Mouse (Mus musculus) kidney, adult 8-10 months (tissue): ENCODE results near the gene Olfr66.

ENCODE experiments used
- DNase-seq, 2 experiments: peaks; one replicate each; pipeline ENCODE4 v3.0.0; 2022

Olfr66 gene

GRCm38 (mm10) chr7:103886152-103886551, at the start of gene Olfr66:
Gene Olfr66 (minus strand): TSS chr7:103886252.
- no peak for DNase-seq

GRCm38 (mm10) chr7:103934264-103934663, 48.2 kb upstream of the Olfr66 start, which contains the start of gene Olfr632:
Gene Olfr632 (plus strand): TSS chr7:103934347.
- no peak for DNase-seq

DNA sequence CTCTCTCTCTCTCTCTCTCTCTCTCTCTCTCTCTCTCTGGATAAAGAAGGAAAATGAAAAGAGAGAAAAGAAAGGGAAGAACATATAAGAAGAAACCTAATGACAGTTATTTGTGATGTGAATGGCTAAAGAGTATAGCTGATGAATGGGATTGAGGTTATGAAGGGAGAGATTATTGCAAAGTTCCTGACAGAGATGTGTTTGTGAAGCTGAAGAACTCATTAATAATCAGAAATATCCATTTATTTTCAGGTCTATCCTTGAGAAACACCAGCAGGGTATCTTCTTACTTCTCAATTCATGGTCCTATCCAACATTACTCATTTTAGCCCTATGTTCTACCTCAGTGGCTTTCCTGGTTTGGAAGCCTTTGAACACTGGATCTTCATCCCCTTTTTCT, 42.5 kb upstream of the Olfr66 start, which contains the start of gene Olfr631:
TSS of gene Olfr631 (plus strand) at position 301 of the 400 bp plus-strand sequence.
- no peak for DNase-seq

- no peak for DNase-seq
These were observed 29.3 kb upstream of the Olfr66 start for GRCm38 (mm10) chr7:103915338-103915737.

GRCm38 (mm10) chr7:103912969-103913511, 27.0 kb upstream of the Olfr66 start:
- no peak for DNase-seq

- DNase-seq, result no peak
These were observed 24.0 kb upstream of the Olfr66 start for GRCm38 (mm10) chr7:103910047-103910446.

GRCm38 (mm10) chr7:103903187-103903586, 17.1 kb upstream of the Olfr66 start, which contains the start of gene Olfr65:
Gene Olfr65 (plus strand): TSS chr7:103903487.
- no peak for DNase-seq

GRCm38 (mm10) chr7:103894385-103894784, 8.3 kb upstream of the Olfr66 start, which contains the start of gene Olfr64:
Gene Olfr64 (minus strand): TSS chr7:103894485.
- DNase-seq, result no peak

DNA sequence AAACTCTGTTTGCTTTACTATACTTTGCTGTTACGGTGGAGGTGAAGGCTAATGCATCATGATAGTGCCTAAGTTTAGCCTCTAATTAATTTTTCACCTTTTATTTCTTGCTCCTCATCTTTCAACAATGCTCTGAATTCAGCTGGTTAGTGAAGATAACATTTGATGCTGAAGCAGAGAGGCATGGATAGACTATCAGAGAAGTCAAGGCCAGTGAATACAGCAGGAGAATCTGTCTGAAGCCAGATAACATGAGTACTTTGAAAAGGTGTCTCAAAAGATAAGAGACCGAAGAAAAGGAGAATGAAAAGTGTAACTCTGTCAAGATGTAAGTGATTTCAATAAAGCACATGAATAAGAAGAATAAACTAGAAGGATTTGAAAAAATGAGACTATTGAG, 9.0 kb downstream of the Olfr66 start:
- DNase-seq, result no peak

DNA sequence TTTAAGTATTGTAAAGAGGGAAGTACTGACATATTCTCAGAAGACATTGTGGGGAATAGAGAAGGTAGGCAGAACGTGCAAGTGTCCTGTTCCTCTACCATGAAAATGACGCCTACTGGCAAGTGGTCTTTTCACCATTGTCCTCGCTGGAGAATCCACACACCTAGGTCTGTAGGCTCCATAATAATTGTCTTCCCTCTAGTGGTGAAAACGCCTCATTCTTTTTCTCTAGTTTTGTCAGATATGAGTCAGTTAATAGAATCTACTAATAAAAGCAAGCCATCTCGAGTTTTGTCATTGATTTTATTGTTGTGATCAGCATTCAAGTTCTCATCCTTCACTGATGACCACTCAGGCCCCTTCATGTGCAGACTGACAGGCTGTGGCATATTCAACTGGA, 11.6 kb downstream of the Olfr66 start:
- DNase-seq, result no peak

GRCm38 (mm10) chr7:103873064-103873463, 13.0 kb downstream of the Olfr66 start:
- DNase-seq, result no peak

- DNase-seq, result no peak
These were observed 15.4 kb downstream of the Olfr66 start for GRCm38 (mm10) chr7:103870667-103871066.

GRCm38 (mm10) chr7:103865716-103866115, 20.3 kb downstream of the Olfr66 start:
- DNase-seq, result no peak

GRCm38 (mm10) chr7:103861531-103861930, 24.5 kb downstream of the Olfr66 start:
- DNase-seq, result no peak

DNA sequence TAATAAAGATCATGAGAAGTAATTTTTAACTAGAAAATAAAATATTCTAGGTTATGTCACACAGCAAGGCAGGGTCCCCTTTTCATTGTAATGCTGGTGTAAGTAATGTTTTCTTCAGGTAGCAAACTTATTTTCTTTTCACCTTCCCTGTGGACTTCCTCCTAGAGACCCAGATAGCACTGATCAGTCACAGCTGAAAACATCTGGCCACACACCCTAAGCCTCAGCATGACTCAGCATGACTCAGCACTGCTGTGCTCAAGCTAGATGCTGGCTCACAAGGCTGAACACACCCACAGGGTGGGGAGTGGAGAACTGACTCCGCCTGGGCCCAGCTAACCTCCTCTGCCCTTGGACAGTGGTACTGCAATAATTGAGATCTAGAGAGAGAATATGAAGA, 25.2 kb downstream of the Olfr66 start:
- DNase-seq, result no peak

GRCm38 (mm10) chr7:103859076-103859475, 27.0 kb downstream of the Olfr66 start:
- no peak for DNase-seq

DNA sequence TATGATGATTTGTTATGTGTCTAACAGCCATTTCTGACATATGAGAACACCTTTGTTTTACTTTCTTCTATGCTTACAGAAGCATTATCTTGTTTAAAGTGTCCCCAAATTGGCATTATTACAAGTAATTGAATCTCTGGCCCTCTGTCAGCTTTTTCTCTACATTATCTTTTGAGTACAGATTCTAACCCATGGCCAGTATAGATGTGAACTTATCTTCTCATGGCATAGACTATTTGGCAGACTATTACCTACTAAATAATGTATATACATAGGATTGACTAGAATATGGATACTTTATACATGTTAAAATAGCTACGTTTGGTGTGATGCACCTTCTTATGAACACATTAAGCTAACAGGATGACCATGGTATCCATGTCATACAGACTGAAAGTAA, 31.4 kb downstream of the Olfr66 start:
- no peak for DNase-seq

DNA sequence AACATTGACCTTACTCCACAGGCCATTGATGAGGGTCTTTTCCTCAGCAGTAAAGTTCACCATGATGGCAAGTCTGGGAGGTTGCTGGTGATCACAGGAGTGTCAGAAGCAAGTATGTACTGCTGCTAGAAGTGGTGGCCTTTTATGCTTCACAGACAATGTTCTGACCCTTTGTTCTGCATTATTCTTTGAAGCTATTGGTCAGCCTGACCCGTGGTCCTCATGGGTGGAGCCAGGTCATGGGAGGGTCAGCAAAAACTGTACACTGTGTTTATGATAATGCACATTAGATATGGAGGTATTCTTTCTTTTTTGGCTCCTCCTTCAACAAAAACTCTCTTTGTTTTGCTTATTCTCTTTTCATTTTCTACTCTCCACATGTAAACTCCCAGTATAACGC, 33.0 kb downstream of the Olfr66 start, which contains the start of gene Hbb-y:
TSS of gene Hbb-y (minus strand) at position 127 of the 400 bp plus-strand sequence.
- no peak for DNase-seq

- DNase-seq, result no peak
These were observed 41.3 kb downstream of the Olfr66 start for GRCm38 (mm10) chr7:103844525-103845325.

DNA sequence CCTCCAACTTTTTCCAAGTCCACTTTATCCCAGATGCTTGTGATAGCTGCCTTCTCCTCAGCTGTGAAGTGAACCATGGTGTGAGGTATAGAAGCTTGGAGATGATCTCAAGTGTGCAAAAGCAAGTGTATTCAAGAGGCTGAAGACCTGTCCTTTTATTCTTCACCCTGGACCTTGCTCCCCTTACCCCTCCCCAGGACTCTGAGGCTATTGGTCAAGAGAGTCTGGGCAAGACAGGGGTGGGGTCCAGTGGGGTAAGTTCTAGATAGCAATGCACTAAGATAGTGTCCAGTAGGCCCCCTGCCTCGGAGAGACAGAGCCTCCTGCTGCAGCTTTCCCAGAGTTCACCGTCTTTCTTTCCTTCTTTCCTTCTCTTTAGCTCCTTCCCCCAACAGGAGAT, 43.0 kb downstream of the Olfr66 start, which contains the start of gene Hbb-bh1:
TSS of gene Hbb-bh1 (minus strand) at position 131 of the 400 bp plus-strand sequence.
- DNase-seq, result no peak

DNA sequence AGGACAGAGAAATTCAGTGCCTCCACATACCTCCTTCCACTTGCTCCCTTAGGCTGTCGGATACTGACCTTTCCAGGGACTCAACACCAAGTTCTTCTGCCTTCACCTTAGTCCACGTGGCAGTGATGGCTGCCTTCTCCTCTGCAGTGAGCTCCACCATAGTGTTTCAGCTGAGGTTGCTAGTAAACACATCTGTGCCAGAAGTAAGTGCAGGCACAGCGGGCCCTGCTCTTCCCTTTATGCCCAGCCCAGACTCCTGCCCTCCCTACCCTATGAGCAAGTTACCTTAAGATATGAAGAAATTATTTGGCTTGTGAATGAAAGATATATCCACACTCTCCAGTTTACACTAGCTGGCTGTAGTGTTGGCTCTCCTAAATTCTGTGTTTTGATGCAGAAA, 45.8 kb downstream of the Olfr66 start, which contains the start of gene Hbb-bh2:
TSS of gene Hbb-bh2 (minus strand) at position 253 of the 400 bp plus-strand sequence.
- DNase-seq, result no peak
